Mouse (Mus musculus) layer of hippocampus, adult 2 months (tissue): ENCODE measurements at regions not wholly inside any gene's neighbourhood (a gene's known extent, or its start where the extent isn't known, plus 50 kb on each side); places are given as distances from the start of the nearest gene placed in this dataset.

Experiments
- DNase-seq, 2 experiments: peaks; one replicate each; pipeline ENCODE4 v3.0.0; 2022; ENCODE audit warnings: low spot score in 2 of 2
- H3K27ac ChIP-seq: fragments of 200-600 bp; 2 replicates; pipeline ENCODE4 v1.8.1; 2022
- H3K4me3 ChIP-seq: fragments of 200-600 bp; 2 replicates; pipeline ENCODE4 v1.8.1; 2022; ENCODE audit warnings: mild to moderate bottlenecking
- CTCF ChIP-seq: fragments of 200-600 bp; conservative IDR thresholded peaks from 2 replicates; pipeline ENCODE4 v1.8.1; 2022; ENCODE audit warnings: antibody characterized with exemption, mild to moderate bottlenecking, moderate library complexity

GRCm38 (mm10) chr15:46251296-46251695, 6117.1 kb downstream of the 9330182O14Rik start:
- TF ChIP-seq CTCF: no peak
- H3K4me3 ChIP-seq: no peak overlapping the region
- DNase-seq: peak; percentile 22 to 57
- H3K27ac ChIP-seq: no peak overlapping the region; the same call in 1 of the 2 replicates

GRCm38 (mm10) chr15:46285276-46285675, 6151.1 kb downstream of the 9330182O14Rik start:
- Histone ChIP-seq H3K27ac (no peak overlapping the region), H3K4me3 (no peak overlapping the region)
- no peak for DNase-seq
- TF ChIP-seq CTCF: no peak

- no peak overlapping the region for H3K27ac ChIP-seq
- H3K4me3 ChIP-seq: no peak overlapping the region
- TF ChIP-seq CTCF: no peak
- no peak for DNase-seq
These were observed 6169.1 kb downstream of the 9330182O14Rik start for GRCm38 (mm10) chr15:46303301-46303700.
